Mouse (Mus musculus) liver, postnatal 0 days (tissue): ENCODE measurements at regions not wholly inside any gene's neighbourhood (a gene's known extent, or its start where the extent isn't known, plus 50 kb on each side); places are given as distances from the start of the nearest gene placed in this dataset.
A peak's percentile ranks its signal among the peaks of the same experiment; 100 is the strongest.

Experiments
- ATAC-seq: fragments of 200-750 bp; cut with Nextera tagmentation; 2 replicates; pipeline ENCODE4 v1.8.0; 2017; ENCODE audit warnings: mild to moderate bottlenecking, moderate library complexity
- DNase-seq: peaks from one replicate; pipeline ENCODE4 v3.0.0-alpha.2; 2016
- H3K27ac ChIP-seq: fragments of 300-500 bp; sonication (generic); 2 replicates; pipeline ENCODE4 v1.5.1; 2014; ENCODE audit warnings: antibody characterized with exemption, moderate library complexity, mild to moderate bottlenecking, low read depth
- H3K27me3 ChIP-seq: fragments of 300-500 bp; sonication (generic); 2 replicates; pipeline ENCODE4 v1.6.1; 2014; ENCODE audit warnings: low read length, control low read depth, mixed read lengths; ENCODE audit not compliant: insufficient read depth
- H3K36me3 ChIP-seq: fragments of 300-500 bp; sonication (generic); replicated peaks from 2 replicates; pipeline ENCODE4 v1.6.1; 2014; ENCODE audit warnings: mild to moderate bottlenecking, control low read depth, low read length, moderate library complexity, mixed read lengths; ENCODE audit not compliant: insufficient read depth
- H3K4me1 ChIP-seq: fragments of 300-500 bp; sonication (generic); 2 replicates; pipeline ENCODE4 v1.6.1; 2014; ENCODE audit warnings: antibody characterized with exemption, mild to moderate bottlenecking, control low read depth; ENCODE audit not compliant: insufficient read depth
- H3K4me2 ChIP-seq: fragments of 300-500 bp; sonication (generic); 2 replicates; pipeline ENCODE4 v1.6.1; 2014; ENCODE audit warnings: low read depth, mild to moderate bottlenecking, low read length, moderate library complexity, mixed read lengths
- H3K4me3 ChIP-seq: fragments of 300-500 bp; sonication (generic); 2 replicates; pipeline ENCODE4 v1.5.1; 2014; ENCODE audit warnings: low read depth, low read length
- H3K9ac ChIP-seq: fragments of 300-500 bp; sonication (generic); replicated peaks from 2 replicates; pipeline ENCODE4 v1.6.1; 2014; ENCODE audit warnings: mild to moderate bottlenecking, moderate library complexity
- H3K9me3 ChIP-seq: fragments of 300-500 bp; sonication (generic); 2 replicates; pipeline ENCODE4 v1.6.1; 2016; ENCODE audit warnings: mild to moderate bottlenecking, control low read depth, low read length, mixed read lengths
- CTCF ChIP-seq: sonication (generic); IDR thresholded peaks from 2 replicates; pipeline ENCODE4 v1.5.1; 2016; ENCODE audit warnings: antibody characterized with exemption, low read depth
- EP300 ChIP-seq: IDR thresholded peaks from 2 replicates; pipeline ENCODE4 v1.6.1; 2016; ENCODE audit warnings: antibody characterized with exemption, low read depth, mild to moderate bottlenecking
- WGBS: fragments of 180-500 bp; shearing (Covaris S2); extraction: QIAGEN DNeasy Blood & Tissue Kit; methylation state at CpG from one replicate; pipeline ENCODE4 v1.1.7; 2014; ENCODE audit not compliant: insufficient replicate concordance; 5-methylcytosine and 5-hydroxymethylcytosine counted together

GRCm38 (mm10) chr5:91241656-91242055, 102.3 kb downstream of the Areg start:
- H3K36me3 ChIP-seq: no peaks in the 10 kb centered on the region
- DNase-seq (no peak), ATAC-seq (no peak)
- H3K9ac ChIP-seq: no peak overlapping the region
- TF ChIP-seq CTCF (no peak), EP300 (no peak)
- 63% methylated on average over 4 of the region's 4 CpGs for WGBS
- no peaks in the 10 kb centered on the region for H3K9me3 ChIP-seq
- H3K4me3 ChIP-seq: no peak overlapping the region
- H3K4me1 ChIP-seq: no peaks in the 10 kb centered on the region
- H3K27ac ChIP-seq: no peak overlapping the region
- no peaks in the 10 kb centered on the region for H3K27me3 ChIP-seq
- H3K4me2 ChIP-seq: no peak overlapping the region

GRCm38 (mm10) chr5:91247444-91247843, 108.0 kb downstream of the Areg start:
- ATAC-seq (no peak), DNase-seq (no peak)
- WGBS: 69% methylated on average over 5 of the region's 5 CpGs
- TF ChIP-seq CTCF: no peak
- no peak for TF ChIP-seq EP300
- no peak overlapping the region for H3K4me3 ChIP-seq
- no peak overlapping the region for H3K9ac ChIP-seq
- no peaks in the 10 kb centered on the region for H3K4me1 ChIP-seq
- no peaks in the 10 kb centered on the region for H3K9me3 ChIP-seq
- no peaks in the 10 kb centered on the region for H3K27me3 ChIP-seq
- no peaks in the 10 kb centered on the region for H3K36me3 ChIP-seq
- no peak overlapping the region for H3K4me2 ChIP-seq
- H3K27ac ChIP-seq: no peak overlapping the region

- no peak for ATAC-seq
- H3K4me2 ChIP-seq: no peak overlapping the region
- H3K36me3 ChIP-seq: no peaks in the 10 kb centered on the region
- H3K4me1 ChIP-seq: no peaks in the 10 kb centered on the region
- no peaks in the 10 kb centered on the region for H3K27me3 ChIP-seq
- no peaks in the 10 kb centered on the region for H3K9me3 ChIP-seq
- H3K9ac ChIP-seq: no peak overlapping the region
- TF ChIP-seq EP300: no peak
- TF ChIP-seq CTCF: no peak
- no peak overlapping the region for H3K4me3 ChIP-seq
- H3K27ac ChIP-seq: no peak overlapping the region
- DNase-seq: no peak
Measured at GRCm38 (mm10) chr5:91261895-91262294, 122.5 kb downstream of the Areg start.

GRCm38 (mm10) chr5:91262526-91262925, 123.1 kb downstream of the Areg start:
- Histone ChIP-seq H3K27ac (no peak overlapping the region), H3K4me3 (no peak overlapping the region), H3K27me3 (no peaks in the 10 kb centered on the region), H3K36me3 (no peaks in the 10 kb centered on the region), H3K4me2 (no peak overlapping the region), H3K4me1 (no peaks in the 10 kb centered on the region), H3K9ac (no peak overlapping the region), H3K9me3 (no peaks in the 10 kb centered on the region)
- TF ChIP-seq CTCF (no peak), EP300 (no peak)
- 68% methylated on average over 1 of the region's 1 CpGs for WGBS
- ATAC-seq (no peak), DNase-seq (no peak)

- ATAC-seq (no peak), DNase-seq (no peak)
- H3K4me3 ChIP-seq: no peak overlapping the region
- no peak overlapping the region for H3K9ac ChIP-seq
- no peak overlapping the region for H3K4me2 ChIP-seq
- no peaks in the 10 kb centered on the region for H3K36me3 ChIP-seq
- TF ChIP-seq EP300 (no peak), CTCF (peak; percentile 52)
- H3K4me1 ChIP-seq: no peaks in the 10 kb centered on the region
- H3K27ac ChIP-seq: no peak overlapping the region
- H3K9me3 ChIP-seq: no peaks in the 10 kb centered on the region
- 67% methylated on average over 1 of the region's 1 CpGs for WGBS
- H3K27me3 ChIP-seq: no peaks in the 10 kb centered on the region
Measured at GRCm38 (mm10) chr5:91270747-91271146, 131.3 kb downstream of the Areg start.

GRCm38 (mm10) chr5:91271416-91271815, 131.4 kb downstream of the Btc start:
- Histone ChIP-seq H3K27me3 (no peaks in the 10 kb centered on the region), H3K4me3 (no peak overlapping the region), H3K27ac (no peak overlapping the region), H3K36me3 (no peaks in the 10 kb centered on the region), H3K4me1 (no peaks in the 10 kb centered on the region), H3K9ac (no peak overlapping the region), H3K9me3 (no peaks in the 10 kb centered on the region), H3K4me2 (no peak overlapping the region)
- DNase-seq (no peak), ATAC-seq (no peak)
- TF ChIP-seq CTCF: no peak
- TF ChIP-seq EP300: no peak

GRCm38 (mm10) chr5:91274411-91274810, 128.4 kb downstream of the Btc start:
- Histone ChIP-seq H3K27me3 (no peaks in the 10 kb centered on the region), H3K4me2 (no peak overlapping the region), H3K9me3 (no peaks in the 10 kb centered on the region), H3K4me3 (no peak overlapping the region), H3K36me3 (no peaks in the 10 kb centered on the region), H3K27ac (no peak overlapping the region), H3K4me1 (no peaks in the 10 kb centered on the region), H3K9ac (no peak overlapping the region)
- ATAC-seq: peak; percentile 67
- WGBS: 43% methylated on average over 3 of the region's 3 CpGs
- TF ChIP-seq CTCF (no peak), EP300 (0 out of 2 replicates have a peak, but pooled peaks have one; percentile 22)
- no peak for DNase-seq
